Mouse (Mus musculus) ES-Bruce4 (cell line): ENCODE measurements around the gene Vdac1. TPM values are rescaled to one million over a fixed set of nuclear protein-coding genes. Genes with fewer than 3 reads are reported as not detected.

Source experiments
- H3K27ac ChIP-seq: 2 replicates; pipeline ENCODE4 v1.5.1; 2012; ENCODE audit warnings: low read length, inconsistent platforms; ENCODE audit not compliant: insufficient read depth
- H3K27me3 ChIP-seq: 2 replicates; pipeline ENCODE4 v1.6.1; 2012; ENCODE audit warnings: mild to moderate bottlenecking, low read length, inconsistent platforms; ENCODE audit not compliant: control insufficient read depth, poor library complexity, insufficient read depth, severe bottlenecking
- H3K36me3 ChIP-seq: 2 replicates; pipeline ENCODE4 v1.6.1; 2012; ENCODE audit warnings: inconsistent platforms, mild to moderate bottlenecking, low read length, moderate library complexity; ENCODE audit not compliant: control insufficient read depth, poor library complexity, insufficient read depth, severe bottlenecking
- H3K4me1 ChIP-seq: one replicate; pipeline ENCODE4 v1.8.1; 2011; ENCODE audit warnings: low read length; ENCODE audit not compliant: control insufficient read depth, insufficient read depth
- H3K4me3 ChIP-seq: 2 replicates; pipeline ENCODE4 v1.5.1; 2011; ENCODE audit warnings: low read depth, mild to moderate bottlenecking, low read length
- H3K9ac ChIP-seq: 2 replicates; pipeline ENCODE4 v1.6.1; 2012; ENCODE audit warnings: low read depth, mild to moderate bottlenecking, inconsistent platforms; ENCODE audit not compliant: poor library complexity, severe bottlenecking
- H3K9me3 ChIP-seq: replicated peaks from 2 replicates; pipeline ENCODE4 v1.6.1; 2012; ENCODE audit warnings: mild to moderate bottlenecking, low read length, inconsistent platforms; ENCODE audit not compliant: control insufficient read depth, poor library complexity, insufficient read depth, severe bottlenecking
- CTCF ChIP-seq: IDR thresholded peaks from one replicate; pipeline ENCODE4 v1.8.1; 2011; ENCODE audit warnings: low read depth, low read length
- EP300 ChIP-seq: IDR thresholded peaks from 2 replicates; pipeline ENCODE4 v1.6.1; 2011; ENCODE audit warnings: low read depth, low read length; ENCODE audit not compliant: insufficient read depth
- POLR2A ChIP-seq: IDR thresholded peaks from one replicate; pipeline ENCODE4 v1.8.1; 2011; ENCODE audit warnings: low read length; ENCODE audit not compliant: insufficient read depth
- polyA plus RNA-seq: library from polyadenylated mRNA; stranded (reverse); fragments of >200 nt; gene quantifications from 2 replicates; pipeline ENCODE4 v1.2.4, GENCODE M21; 2011; ENCODE audit warnings: low read depth; ENCODE audit not compliant: missing spikeins, insufficient read depth, insufficient read length

The Vdac1 gene
- polyA plus RNA-seq, 1 experiment: 491 TPM

GRCm38 (mm10) chr11:52389933-52390332 lies 29.3 kb downstream of the Vdac1 start:
- peak overlapping the region; percentile 51 for H3K4me3 ChIP-seq
- H3K9ac ChIP-seq: peak overlapping the region; percentile 22
- H3K27me3 ChIP-seq: no peaks in the 10 kb centered on the region
- TF ChIP-seq CTCF: no peak
- TF ChIP-seq POLR2A: peak; percentile 41
- TF ChIP-seq EP300: no peak
- peak overlapping the region; percentile 76 for H3K27ac ChIP-seq
- no peaks in the 10 kb centered on the region for H3K9me3 ChIP-seq
- H3K4me1 ChIP-seq: peaks cover 3% of the 10 kb centered on the region
- peaks cover 32% of the 10 kb centered on the region for H3K36me3 ChIP-seq

GRCm38 (mm10) chr11:52394494-52394893 lies 33.8 kb downstream of the Vdac1 start:
- H3K36me3 ChIP-seq: 0 out of 2 replicates have a peak, but pooled peaks cover 4% of the 10 kb centered on the region
- H3K9ac ChIP-seq: no peak overlapping the region
- TF ChIP-seq EP300: no peak
- no peak overlapping the region for H3K4me3 ChIP-seq
- no peaks in the 10 kb centered on the region for H3K9me3 ChIP-seq
- no peak overlapping the region for H3K27ac ChIP-seq
- H3K27me3 ChIP-seq: no peaks in the 10 kb centered on the region
- H3K4me1 ChIP-seq: no peaks in the 10 kb centered on the region

- Histone ChIP-seq H3K9ac (peak overlapping the region; percentile 87; the same call in 1 of the 2 replicates), H3K27me3 (no peaks in the 10 kb centered on the region), H3K27ac (no peak overlapping the region), H3K9me3 (no peaks in the 10 kb centered on the region), H3K4me1 (no peaks in the 10 kb centered on the region), H3K36me3 (0 out of 2 replicates have a peak, but pooled peaks cover 4% of the 10 kb centered on the region), H3K4me3 (no peak overlapping the region)
- no peak for TF ChIP-seq EP300
- TF ChIP-seq CTCF: peak; percentile 51
- no peak for TF ChIP-seq POLR2A
These were observed 34.7 kb downstream of the Vdac1 start for GRCm38 (mm10) chr11:52395343-52395742.

GRCm38 (mm10) chr11:52395940-52396596 lies 35.4 kb downstream of the Vdac1 start, which contains the start of gene 9530068E07Rik:
Gene 9530068E07Rik (plus strand): TSS chr11:52396428.
- Histone ChIP-seq H3K9me3 (no peaks in the 10 kb centered on the region), H3K9ac (peak within 1 kb of the TSS; percentile 87), H3K36me3 (0 out of 2 replicates have a peak, but pooled peaks cover 4% of the 10 kb centered on the region), H3K27ac (peak within 1 kb of the TSS; percentile 42), H3K27me3 (no peaks in the 10 kb centered on the region), H3K4me1 (no peaks in the 10 kb centered on the region), H3K4me3 (peak within 1 kb of the TSS; percentile 83)
- TF ChIP-seq EP300: 0 out of 2 replicates have a peak, but pooled peaks have one; percentile 33
- TF ChIP-seq CTCF: no peak
- TF ChIP-seq POLR2A: peak; percentile 30

- H3K4me1 ChIP-seq: no peaks in the 10 kb centered on the region
- no peak for TF ChIP-seq POLR2A
- TF ChIP-seq EP300: no peak
- peak overlapping the region; percentile 83 for H3K4me3 ChIP-seq
- peak overlapping the region; percentile 87 for H3K9ac ChIP-seq
- peak overlapping the region; percentile 42 for H3K27ac ChIP-seq
- no peaks in the 10 kb centered on the region for H3K9me3 ChIP-seq
- H3K36me3 ChIP-seq: 0 out of 2 replicates have a peak, but pooled peaks cover 4% of the 10 kb centered on the region
- no peaks in the 10 kb centered on the region for H3K27me3 ChIP-seq
These were observed 36.0 kb downstream of the Vdac1 start for GRCm38 (mm10) chr11:52396597-52397188.

- no peak overlapping the region for H3K4me3 ChIP-seq
- TF ChIP-seq EP300 (no peak), CTCF (no peak), POLR2A (no peak)
- no peaks in the 10 kb centered on the region for H3K9me3 ChIP-seq
- H3K9ac ChIP-seq: peak overlapping the region; percentile 87
- no peaks in the 10 kb centered on the region for H3K4me1 ChIP-seq
- no peaks in the 10 kb centered on the region for H3K27me3 ChIP-seq
- H3K36me3 ChIP-seq: no peaks in the 10 kb centered on the region
- H3K27ac ChIP-seq: no peak overlapping the region
These were observed 36.8 kb downstream of the Vdac1 start for GRCm38 (mm10) chr11:52397385-52397987.
